Mouse (Mus musculus) kidney, postnatal 10 days (tissue): ENCODE data around the gene 2310039H08Rik.

Experiments used
- DNase-seq: peaks from one replicate; pipeline ENCODE4 v3.0.0; 2021; ENCODE audit warnings: mixed read lengths

Gene 2310039H08Rik

DNA sequence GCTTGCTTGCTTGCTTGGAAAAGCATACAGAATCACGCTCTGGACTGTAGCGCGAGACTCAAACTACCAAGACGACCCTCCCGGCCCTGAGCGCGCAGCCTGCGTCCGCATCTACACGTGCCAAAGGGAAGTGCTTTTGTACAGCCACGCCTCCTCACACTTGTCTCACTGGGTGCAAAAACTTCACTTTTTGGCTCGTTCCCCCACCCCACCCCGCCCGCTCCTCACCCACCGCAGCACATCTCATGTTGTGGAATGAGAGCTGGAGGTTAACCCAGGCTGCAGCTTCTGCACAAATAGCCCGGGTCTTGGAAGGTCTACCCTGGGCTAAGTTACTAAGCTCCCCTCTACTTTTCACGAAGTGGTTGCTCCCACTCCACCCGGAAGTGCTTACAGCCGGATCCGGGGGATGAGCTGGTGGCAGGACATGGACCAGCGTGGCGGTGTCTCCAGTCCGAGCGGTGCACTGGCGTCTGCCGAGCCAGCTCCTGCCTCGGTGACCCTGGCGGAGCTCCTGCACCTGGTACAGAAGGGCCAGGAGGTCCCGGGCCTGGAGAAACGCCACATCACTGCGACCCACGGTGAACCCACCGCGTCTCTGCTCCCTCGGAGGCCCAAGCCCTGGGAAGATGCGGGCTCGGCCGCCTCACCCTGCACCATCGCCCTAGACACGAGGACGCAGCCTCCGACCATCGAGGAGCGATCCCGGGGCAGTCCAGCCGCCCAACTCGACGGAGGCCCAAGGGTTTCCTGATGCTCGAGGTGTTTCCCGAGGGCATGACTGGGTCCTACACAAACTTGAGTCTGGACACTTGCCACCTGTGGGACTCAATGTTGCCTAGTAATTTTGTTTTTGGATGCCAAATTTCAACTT is at the start of gene 2310039H08Rik:
TSS of gene 2310039H08Rik (plus strand) at position 232 of the 874 bp plus-strand sequence.
- peak; percentile 89 for DNase-seq

DNA sequence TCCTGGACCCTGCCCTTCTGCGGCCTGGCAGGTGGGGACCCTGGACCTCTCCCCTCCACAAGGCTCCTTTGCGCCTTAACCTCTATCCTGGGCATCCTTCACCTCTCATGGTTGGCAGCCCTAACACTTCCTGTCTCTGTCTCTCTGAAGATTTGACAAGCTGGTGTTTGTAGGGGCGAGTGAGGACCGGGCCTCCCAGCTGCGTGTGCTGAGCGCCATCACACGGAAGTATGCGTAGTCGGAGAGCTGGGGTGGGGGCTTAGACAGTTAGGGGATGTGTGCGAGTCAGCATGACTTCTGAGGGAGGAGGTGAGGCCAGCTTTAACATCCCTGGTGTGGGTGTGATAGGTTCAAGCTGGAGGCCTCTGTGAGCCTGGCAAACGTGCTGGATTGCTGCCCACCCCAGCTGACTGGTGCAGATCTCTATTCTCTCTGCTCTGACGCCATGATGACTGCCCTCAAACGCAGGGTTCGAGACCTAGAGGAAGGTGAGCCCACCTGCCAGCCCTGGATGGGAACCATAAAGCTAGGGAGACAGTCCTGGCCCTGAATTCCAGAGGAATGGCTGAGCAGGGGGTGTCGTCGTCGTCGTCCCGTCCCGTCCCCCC is 47.9 kb upstream of the 2310039H08Rik start:
- no peak for DNase-seq

DNA sequence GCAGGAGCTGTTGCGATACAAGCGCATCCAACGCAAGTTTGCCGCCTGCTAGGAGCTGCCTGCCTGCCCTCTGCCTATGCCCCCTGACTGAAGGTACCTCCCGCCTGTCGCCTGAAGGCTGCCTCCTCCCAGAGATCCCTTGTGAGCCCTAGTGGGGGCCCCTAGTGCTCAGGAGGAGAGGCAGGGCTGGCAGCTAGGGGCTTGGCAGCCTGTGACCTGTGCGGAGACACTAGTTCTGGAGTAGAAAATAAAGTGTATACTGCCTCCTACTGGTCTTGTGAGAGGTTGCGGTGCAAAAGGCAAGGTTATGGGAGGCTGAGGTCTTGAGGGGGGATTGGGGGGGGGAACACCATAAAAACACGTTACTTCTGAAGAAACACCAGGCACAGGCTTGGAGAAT is 47.2 kb upstream of the 2310039H08Rik start:
- no peak for DNase-seq

DNA sequence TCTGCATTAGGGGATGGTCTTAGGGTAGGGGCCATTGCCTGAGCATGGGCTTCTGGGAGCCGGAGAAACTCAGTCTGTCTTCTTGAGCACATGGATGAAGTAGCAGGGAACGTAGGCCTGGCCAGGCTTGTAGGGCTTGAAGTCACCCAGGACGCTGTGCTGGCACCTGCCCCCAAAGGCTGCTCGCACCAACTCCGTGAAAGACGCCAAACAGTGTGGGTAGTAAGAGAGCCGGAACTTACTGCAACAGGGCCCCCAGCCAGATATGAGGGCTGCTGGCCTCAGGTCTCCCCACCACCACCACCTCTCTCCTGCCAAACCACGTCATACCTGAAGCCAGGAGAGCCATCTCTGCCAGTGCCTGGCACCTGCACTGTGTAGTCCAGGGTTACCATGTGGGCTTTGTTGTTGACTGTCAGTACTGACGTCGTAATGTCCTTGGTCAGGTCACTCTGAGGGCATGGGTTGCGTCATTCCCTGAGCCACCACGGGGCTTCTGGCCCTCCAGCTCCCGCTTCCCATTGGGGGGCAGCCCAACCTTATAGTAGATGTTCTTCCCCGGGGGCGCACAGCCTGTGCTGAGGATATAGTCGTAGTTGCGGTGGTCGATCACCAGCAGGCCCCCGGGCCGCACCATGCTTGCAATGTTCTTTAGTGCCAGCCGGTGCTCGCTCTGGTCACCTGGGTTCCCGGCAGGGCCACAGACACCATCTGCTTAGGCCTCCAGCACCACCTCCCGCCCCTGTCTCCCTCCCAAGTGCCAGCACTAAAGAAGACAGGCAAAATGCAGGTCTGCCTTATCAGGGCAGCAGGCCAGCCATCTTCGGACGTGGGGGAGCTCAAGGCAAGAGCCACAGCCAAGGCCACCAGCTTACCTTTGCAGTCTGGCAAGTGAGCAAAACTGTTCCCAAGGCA is 46.4 kb upstream of the 2310039H08Rik start:
- DNase-seq, result no peak

DNA sequence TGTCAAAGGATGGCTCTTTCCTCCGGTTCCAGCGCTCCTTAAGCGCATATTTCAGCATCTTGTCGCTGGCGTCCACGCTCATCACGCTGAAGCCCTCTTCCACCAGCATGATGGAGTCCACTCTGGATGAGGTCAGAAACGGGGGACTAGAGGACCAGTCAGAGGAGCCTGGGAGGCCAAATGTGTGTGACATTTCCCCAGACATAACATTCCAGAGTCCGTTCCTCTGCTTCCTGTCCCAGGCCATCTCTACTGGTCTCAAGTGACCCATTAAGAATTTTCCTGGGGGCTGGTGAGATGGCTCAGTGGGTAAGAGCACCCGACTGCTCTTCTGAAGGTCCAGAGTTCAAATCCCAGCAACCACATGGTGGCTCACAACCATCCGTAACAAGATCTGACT is 45.2 kb upstream of the 2310039H08Rik start:
- no peak for DNase-seq

DNA sequence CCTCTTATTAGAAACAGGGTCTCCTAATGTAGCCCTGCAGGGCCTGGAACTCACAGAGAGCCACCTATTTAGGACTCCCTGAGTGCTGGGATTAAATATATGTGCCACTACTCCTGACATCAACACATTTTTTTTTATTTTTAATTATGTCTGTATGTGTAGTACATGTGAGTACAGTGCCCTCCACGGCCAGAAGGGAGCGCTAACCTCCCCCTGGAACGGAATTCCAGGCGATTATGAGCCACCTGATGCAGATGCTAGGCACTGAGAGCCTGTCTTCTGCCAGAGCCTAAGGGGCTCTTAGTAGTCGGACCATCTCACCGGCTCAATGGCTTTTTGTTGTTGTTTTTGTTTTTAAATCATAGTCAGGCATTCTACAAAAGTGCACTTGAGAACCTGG is 44.4 kb upstream of the 2310039H08Rik start:
- peak; percentile 53 for DNase-seq

DNA sequence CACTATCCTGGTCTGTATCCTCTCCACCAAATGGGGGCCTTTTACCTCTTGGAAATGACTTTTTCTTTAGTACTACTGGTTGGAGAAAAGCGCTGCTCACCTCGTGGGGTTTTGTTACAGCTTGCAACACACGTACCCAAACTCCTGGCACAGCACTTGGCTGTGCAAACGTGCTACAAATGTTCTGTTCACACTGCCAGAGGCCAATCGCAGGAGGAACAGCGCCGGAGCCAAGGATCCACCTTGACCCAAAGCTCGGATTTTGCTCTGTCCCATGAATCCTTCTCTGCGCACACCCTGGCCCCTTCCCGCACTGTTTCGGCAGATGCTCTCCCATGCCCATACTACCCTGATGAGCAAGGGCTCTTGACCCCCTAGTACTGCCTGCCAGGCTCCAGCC is 43.9 kb upstream of the 2310039H08Rik start:
- no peak for DNase-seq

DNA sequence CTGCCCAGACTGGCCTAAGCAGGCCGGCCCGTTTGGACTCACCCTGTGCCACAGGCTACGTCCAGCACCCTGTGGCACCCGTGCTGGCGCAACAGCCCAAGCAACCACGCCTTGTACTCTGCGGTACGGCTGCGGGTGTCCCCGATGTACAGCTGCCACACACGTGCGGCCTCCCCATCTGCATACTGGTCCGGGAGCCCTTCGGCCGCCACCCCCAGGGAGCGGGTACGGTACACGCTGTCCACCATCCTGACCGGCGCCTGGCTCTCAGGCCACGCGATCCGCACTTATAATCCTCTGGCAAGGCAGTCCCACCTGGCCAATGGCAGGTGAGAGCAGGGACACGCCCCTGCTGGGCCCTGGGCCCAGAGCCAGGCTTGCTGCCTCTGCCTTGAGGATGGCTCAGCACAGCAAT is 43.5 kb upstream of the 2310039H08Rik start, which contains the start of gene Gnmt:
TSS of gene Gnmt (minus strand) at position 265 of the 415 bp plus-strand sequence.
- peak; percentile 76 for DNase-seq

DNA sequence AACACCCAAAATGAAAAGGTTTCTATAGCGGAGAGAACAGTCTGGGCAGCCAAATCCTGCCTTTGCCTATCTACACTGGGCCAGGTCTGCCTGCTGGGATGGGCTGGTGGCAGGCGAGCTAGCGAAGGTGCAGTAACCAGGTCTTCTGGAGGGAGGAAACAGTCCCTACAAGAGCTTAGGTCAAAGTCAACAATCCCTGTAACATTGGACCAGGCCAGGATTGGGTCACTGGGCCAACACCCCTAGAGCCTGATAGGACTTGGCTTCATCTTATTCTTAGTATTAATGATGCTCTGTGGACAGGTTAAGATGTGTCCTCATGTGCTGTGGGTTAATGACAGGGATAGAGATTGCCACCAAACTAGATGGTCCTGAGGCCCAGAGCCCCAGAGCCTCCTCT is 38.4 kb upstream of the 2310039H08Rik start:
- DNase-seq, result no peak

DNA sequence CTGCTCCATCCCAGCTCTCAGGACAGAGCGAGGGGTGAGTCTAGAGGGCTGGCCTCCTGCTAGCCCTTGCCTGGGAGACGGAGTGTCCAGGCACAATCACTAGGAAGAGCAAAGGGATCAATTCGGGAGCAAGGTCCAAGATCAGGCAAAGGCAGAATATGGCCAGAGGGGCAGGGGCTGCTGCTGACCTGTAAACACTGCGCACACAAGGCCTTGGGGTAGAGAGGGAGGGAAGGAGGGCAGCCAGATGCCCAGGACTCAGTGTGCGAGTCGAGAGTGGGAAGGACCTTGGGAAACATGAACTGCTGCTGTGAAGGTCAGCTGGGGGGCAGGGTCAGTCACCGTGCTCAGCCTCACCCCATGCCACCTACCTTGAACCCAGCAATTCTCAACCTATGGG is 37.1 kb upstream of the 2310039H08Rik start:
- no peak for DNase-seq

DNA sequence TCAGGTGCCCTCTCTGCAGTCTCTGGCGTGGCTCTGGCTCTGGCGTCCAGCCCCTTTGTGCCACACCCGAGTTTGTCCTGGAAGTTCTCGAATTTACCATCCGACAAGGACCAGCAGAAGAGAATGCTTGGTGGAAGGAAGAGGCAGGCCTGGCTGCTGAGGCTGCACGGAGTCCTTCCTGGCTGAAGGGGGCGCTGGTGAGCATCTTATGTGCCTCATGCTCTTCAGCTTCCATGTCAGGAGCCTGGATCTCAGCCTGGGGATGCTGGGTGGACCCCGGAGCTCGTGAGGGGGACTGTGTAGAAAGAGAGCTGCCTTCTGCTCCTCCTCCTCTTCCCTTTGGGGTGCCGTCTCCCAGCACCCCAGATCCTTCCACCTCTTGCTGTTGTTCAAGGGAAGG is 36.3 kb upstream of the 2310039H08Rik start:
- no peak for DNase-seq

DNA sequence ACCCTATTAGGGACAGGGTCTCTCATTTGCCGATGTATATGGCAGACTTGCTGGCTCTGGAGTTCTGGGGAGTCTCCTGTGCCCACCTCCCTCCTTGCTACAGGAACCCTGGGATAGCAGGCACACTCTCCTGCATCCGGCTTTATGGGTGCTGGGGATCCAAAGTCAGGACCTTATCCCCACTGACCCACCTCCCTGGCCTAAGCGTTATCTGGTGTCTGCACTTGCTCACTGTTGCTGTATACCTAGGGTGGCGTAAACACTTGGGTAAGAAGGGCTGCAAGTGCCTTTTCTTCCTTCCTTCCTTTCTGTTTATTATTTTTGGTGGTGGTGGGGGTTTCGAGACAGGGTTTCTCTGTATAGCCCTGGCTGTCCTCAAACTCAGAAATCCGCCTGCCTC is 31.1 kb upstream of the 2310039H08Rik start:
- no peak for DNase-seq

DNA sequence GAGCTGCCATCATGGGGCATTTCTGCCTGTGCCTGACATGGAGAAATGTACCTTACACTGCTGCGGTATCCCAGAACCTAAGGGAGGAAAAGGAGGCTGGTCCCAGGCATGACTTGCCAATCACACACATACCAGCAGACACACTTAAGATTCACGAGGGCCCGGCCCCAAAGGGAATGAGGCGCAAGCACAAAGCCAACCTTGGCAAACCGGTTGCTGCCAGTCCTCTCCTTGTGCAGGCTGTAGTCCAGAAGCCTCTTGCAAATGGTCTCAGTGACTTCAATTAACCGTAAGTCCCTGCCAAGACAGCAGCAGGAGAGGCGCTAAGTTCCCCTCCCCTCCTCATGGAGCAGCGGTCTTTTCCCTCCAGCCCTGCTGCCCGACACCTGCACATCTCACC is 29.4 kb upstream of the 2310039H08Rik start:
- no peak for DNase-seq

DNA sequence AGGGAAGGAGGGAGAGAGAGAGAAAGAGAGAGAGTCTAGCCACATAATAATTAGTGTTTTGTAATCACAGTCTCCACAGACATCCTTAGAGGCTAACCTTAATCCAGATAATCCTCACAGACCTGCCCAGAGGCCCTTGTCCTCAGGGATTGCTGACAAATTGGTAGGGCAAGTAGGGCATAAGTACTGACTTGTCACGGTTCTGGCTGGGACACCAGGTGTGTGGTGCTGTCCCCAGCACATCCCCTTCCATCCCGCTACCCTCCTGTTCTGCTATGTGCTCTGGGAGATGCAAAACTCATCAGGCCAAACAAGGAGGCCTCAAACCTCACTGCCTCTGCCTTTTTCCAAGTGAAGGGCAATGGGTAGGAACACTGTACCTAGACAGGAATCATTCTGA is 26.9 kb upstream of the 2310039H08Rik start:
- DNase-seq, result no peak

DNA sequence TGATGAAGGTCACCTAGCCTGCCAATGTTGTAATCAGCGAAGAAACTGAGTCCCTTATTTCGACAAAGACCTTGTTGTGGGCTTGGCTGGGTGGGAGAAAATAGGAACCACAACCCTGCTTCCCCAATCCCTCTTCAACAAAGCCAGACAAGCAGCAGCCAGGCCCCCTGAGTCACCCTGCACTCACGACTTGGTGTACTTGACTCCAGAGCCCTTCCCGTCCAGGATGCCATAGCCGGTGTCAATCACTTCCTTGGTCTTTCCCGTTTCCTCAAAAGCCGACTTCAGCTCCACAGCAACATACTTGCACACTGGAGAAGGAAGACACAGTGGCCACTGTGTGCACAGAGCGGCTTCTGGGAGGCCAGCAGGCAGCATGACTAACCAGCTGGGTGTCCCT is 25.2 kb upstream of the 2310039H08Rik start:
- no peak for DNase-seq

DNA sequence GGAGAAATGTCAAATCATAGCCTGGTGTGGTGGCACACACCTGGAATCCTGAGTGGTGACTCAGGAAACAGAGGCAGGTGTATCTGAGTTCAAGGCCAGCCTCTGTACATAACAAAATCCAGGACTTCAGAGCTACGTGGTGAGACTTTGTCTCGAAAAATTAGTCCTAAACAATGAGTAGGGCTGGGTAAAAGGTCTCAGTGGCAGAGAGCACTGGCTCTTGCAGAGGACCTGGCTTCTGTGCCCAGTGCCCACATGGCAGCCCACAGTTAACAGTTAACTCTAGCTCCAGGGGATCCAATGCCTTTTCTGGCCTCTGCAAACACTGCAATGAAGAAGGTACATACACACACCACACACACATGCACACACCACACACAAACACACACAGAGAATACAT is 24.6 kb upstream of the 2310039H08Rik start:
- no peak for DNase-seq

DNA sequence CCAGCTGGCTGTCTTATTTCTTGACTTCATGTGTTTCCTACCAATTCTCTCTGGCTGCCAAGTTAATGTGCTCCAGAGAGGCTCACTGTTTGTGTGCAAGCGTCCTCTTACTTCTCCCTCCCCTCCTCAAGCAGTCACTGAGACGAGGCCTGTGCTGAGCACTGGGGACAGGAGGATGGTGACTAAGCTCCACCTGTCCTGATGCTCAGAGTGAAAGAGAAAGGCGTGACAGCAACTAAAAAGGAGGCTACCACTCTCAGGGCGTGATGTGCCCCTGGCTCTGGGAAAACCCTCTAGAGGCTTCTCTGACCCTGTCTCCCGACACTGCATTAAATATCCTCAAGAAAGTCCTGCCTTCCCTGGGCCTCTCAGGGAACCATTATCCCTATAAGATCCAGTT is 23.2 kb upstream of the 2310039H08Rik start:
- DNase-seq, result no peak

DNA sequence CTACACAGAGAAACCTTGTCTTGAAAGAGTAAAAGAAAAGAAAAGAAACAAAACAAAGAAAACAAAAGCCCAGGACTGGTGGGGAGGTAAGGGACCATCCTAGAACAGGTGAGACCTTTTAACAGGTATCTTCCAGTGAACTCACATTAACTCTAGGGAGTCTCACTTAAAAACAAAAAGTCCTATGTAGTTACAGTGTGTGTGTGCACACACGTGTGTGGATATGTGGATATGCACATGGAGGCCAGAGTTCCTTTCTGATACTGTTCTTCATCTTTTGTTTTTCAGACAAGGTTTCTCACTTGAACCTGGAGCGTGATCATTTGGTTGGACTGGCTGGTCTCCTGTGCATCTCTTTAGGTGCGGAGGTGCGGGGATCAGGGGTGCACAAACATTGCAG is 21.9 kb upstream of the 2310039H08Rik start:
- DNase-seq, result no peak

DNA sequence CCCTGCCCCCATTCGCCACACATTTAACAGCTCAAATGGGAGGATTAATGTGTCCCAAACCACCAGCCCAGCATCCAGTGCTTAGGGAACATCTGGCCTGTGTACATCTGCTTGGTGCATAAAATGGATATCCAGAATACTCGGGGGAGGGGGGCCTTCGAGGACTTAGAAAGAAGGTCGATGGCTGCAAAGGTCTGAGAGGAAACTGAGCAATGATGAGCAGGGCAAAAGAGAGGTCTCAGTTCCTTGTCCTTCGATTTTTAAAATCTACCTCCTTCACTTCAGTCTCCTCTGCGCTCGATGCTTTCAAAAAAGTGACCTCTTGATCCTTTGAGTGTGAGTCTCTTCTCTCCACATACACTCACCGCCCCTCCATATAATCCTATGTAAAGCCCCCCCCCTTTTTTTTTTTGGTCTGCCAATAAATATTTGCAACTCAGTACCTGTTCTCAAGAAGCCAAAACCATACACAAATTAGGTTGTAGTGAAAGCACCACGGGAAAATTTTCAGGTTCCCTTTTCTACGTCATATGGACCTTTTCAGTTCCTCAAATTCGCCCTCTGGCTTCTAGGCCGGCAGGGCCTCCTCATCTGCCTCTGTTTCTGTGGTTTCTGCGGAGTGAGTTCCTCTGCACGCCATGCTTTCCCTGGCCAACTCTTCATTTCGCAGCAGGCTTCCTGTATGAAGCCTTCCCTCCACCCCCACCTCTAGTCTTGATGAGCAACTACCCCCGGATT is 21.2 kb upstream of the 2310039H08Rik start:
- DNase-seq, result no peak

DNA sequence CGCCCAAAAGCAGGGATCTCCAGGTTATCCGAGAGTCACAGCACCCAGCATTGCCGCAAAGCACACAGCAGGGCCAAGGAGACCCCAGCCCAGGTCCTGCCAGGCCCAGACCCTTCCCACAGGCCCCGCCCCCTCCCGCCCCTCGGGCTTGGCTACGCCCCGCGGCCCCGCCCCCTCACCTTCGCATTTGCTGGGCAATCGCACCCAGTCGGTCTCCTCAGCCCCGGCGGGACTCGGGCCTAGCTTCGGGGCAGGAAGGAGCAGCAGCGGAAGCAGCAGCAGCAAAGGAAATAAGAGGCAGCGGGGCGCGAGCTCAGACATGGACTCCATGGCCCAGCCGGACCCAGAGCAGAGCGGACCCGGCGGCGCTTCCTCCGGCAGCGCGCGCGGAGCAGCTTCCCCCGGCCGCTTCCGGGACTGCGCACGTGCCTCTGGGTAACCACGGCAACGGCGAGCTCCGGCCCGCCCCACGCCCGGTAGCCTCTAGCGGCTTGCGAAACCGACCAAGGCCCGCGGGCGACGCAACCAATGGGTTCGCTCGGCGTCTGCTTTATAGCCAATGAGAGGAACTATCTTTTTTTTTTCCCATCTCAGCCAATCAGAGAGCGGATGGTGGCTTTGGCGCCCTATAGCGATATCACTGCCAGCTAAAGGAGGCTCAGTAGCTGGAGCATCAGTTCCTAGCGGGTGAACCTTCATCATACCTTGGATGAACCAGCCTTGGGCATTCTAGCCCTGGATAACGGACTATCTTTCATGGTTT is 20.5 kb upstream of the 2310039H08Rik start, which contains the start of gene Cnpy3:
TSS of gene Cnpy3 (minus strand) at position 421 of the 763 bp plus-strand sequence.
- DNase-seq, result peak; percentile 99

DNA sequence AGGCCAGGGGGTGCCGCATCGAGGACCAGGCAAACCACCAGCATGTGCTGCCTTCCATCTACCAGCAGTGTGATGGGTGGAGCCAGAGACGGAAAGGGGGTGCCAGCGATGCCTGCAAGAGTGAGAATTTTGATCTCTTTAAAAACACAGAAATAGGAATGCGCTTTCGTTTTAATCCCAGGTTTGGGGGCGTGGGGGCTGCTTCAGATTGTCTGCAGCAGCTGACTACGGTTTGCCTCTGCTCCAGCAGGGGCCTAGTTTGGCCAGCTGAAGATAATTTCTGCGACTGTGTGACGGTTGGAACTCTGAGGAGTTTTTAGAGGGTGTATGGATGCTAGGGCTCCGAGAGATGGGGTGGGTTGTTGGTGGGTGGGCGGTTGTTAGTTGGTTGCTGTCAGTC is 13.7 kb upstream of the 2310039H08Rik start:
- DNase-seq, result no peak

DNA sequence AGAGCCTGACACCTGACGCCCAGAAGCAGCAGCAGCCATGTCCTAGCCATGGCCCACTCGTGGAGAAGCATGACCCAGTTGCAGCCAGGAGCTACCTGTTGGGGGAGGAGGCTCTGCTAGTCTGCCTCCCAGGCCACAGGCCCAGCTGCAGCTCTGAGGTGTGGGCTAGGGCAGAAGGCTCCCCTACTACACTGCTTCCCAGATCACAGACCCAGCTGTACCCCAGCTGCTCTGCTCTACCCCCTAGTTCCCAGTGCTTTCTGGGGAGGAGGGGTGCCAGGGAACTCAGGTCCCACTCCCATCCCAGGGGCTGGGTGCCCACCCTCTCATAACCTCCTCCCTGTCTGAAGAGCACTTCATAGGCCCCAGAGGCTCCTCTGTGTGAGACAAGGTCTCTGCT is 8.9 kb upstream of the 2310039H08Rik start, which contains the start of gene Ptcra:
TSS of gene Ptcra (minus strand) at position 169 of the 400 bp plus-strand sequence.
- no peak for DNase-seq
